Mouse (Mus musculus) activated CD4-positive, CD25-positive, alpha-beta regulatory T cell, adult 4 months (primary cell): ENCODE measurements at regions not wholly inside any gene's neighbourhood (a gene's known extent, or its start where the extent isn't known, plus 50 kb on each side); places are given as distances from the start of the nearest gene placed in this dataset.

Experiments
- ATAC-seq: one replicate; pipeline ENCODE4 v1.8.0; 2017

- ATAC-seq = no peak
These were observed 672.2 kb upstream of the 4930452B06Rik start for GRCm38 (mm10) chr14:9338220-9338619.

- no peak for ATAC-seq
These were observed 671.1 kb upstream of the 4930452B06Rik start for GRCm38 (mm10) chr14:9337107-9337506.

GRCm38 (mm10) chr14:9331593-9331992, 665.6 kb upstream of the 4930452B06Rik start:
- no peak for ATAC-seq

GRCm38 (mm10) chr14:9330767-9331166, 664.7 kb upstream of the 4930452B06Rik start:
- no peak for ATAC-seq

- ATAC-seq = no peak
These were observed 663.9 kb upstream of the 4930452B06Rik start for GRCm38 (mm10) chr14:9329839-9330485.

- no peak for ATAC-seq
These were observed 661.3 kb upstream of the 4930452B06Rik start for GRCm38 (mm10) chr14:9327344-9327743.

GRCm38 (mm10) chr14:9319842-9320241, 653.8 kb upstream of the 4930452B06Rik start:
- ATAC-seq = no peak

GRCm38 (mm10) chr14:9318796-9319465, 652.9 kb upstream of the 4930452B06Rik start:
- ATAC-seq = no peak

- ATAC-seq = no peak
These were observed 649.2 kb upstream of the 4930452B06Rik start for GRCm38 (mm10) chr14:9315224-9315623.

GRCm38 (mm10) chr14:9296145-9296544, 630.1 kb upstream of the 4930452B06Rik start:
- ATAC-seq = no peak

- ATAC-seq = no peak
These were observed 628.5 kb upstream of the 4930452B06Rik start for GRCm38 (mm10) chr14:9294555-9294954.

GRCm38 (mm10) chr14:9288103-9288502, 622.1 kb upstream of the 4930452B06Rik start:
- no peak for ATAC-seq

- ATAC-seq = no peak
These were observed 619.6 kb upstream of the 4930452B06Rik start for GRCm38 (mm10) chr14:9285606-9286002.

GRCm38 (mm10) chr14:9284976-9285605, 619.1 kb upstream of the 4930452B06Rik start:
- ATAC-seq = no peak

- ATAC-seq = no peak
These were observed 601.4 kb upstream of the 4930452B06Rik start for GRCm38 (mm10) chr14:9267282-9268091.

- ATAC-seq = no peak
These were observed 586.0 kb upstream of the 4930452B06Rik start for GRCm38 (mm10) chr14:9252017-9252416.

- ATAC-seq = no peak
These were observed 579.2 kb upstream of the 4930452B06Rik start for GRCm38 (mm10) chr14:9245266-9245665.

- no peak for ATAC-seq
These were observed 577.3 kb upstream of the 4930452B06Rik start for GRCm38 (mm10) chr14:9243336-9243735.

- no peak for ATAC-seq
These were observed 576.1 kb upstream of the 4930452B06Rik start for GRCm38 (mm10) chr14:9242118-9242517.

- no peak for ATAC-seq
These were observed 561.6 kb upstream of the 4930452B06Rik start for GRCm38 (mm10) chr14:9227670-9228069.

- no peak for ATAC-seq
These were observed 534.2 kb upstream of the 4930452B06Rik start for GRCm38 (mm10) chr14:9200246-9200645.

GRCm38 (mm10) chr14:9192122-9192769, 526.2 kb upstream of the 4930452B06Rik start:
- no peak for ATAC-seq
